Mouse (Mus musculus): Measurements from ENCODE around the gene 2610528J11Rik. TPM values are rescaled to one million over a fixed set of nuclear protein-coding genes. Genes with fewer than 3 reads are reported as not detected.
"Not testable (repeated sequence)": the region's sequence is repeated elsewhere in the genome, so short reads cannot be mapped to it uniquely, and the experiment has no call there.

Gene 2610528J11Rik
- polyA plus RNA-seq, 1 experiment from 2014 or later: not detected

- 91% methylated on average over 22 of the region's 23 CpGs for WGBS
- H3K4me2 ChIP-seq (ENCODE audit: low read depth, low read length); H3K9me3 ChIP-seq (ENCODE audit: control insufficient read depth, low read length); H3K27me3 ChIP-seq (ENCODE audit: control insufficient read depth, insufficient read depth, low read length); H3K36me3 ChIP-seq (ENCODE audit: control insufficient read depth, insufficient read depth, low read length); ATAC-seq (ENCODE audit: low read depth); H3K27ac ChIP-seq (ENCODE audit: low read depth, low read length); H3K4me1 ChIP-seq (ENCODE audit: control insufficient read depth, insufficient read depth, low read length); H3K9ac ChIP-seq (replicated peaks; ENCODE audit: low read depth, low read length); H3K4me3 ChIP-seq (ENCODE audit: low read depth, low read length): not testable (repeated sequence)
These were observed 20.8 kb downstream of the 2610528J11Rik start for GRCm38 (mm10) chr4:118547424-118548129.

- not testable (repeated sequence) for ATAC-seq (ENCODE audit: low read depth); H3K9ac ChIP-seq (replicated peaks; ENCODE audit: low read depth, low read length); H3K4me3 ChIP-seq (ENCODE audit: low read depth, low read length); H3K4me1 ChIP-seq (ENCODE audit: control insufficient read depth, insufficient read depth, low read length); H3K27me3 ChIP-seq (ENCODE audit: control insufficient read depth, insufficient read depth, low read length); H3K9me3 ChIP-seq (ENCODE audit: control insufficient read depth, low read length); H3K4me2 ChIP-seq (ENCODE audit: low read depth, low read length); H3K36me3 ChIP-seq (ENCODE audit: control insufficient read depth, insufficient read depth, low read length); H3K27ac ChIP-seq (ENCODE audit: low read depth, low read length)
- 88% methylated on average over 10 of the region's 10 CpGs for WGBS
These were observed 21.3 kb downstream of the 2610528J11Rik start for GRCm38 (mm10) chr4:118548130-118548480.

- H3K4me1 ChIP-seq (ENCODE audit: control insufficient read depth, insufficient read depth, low read length): no peaks in the 10 kb centered on the region
- no peak overlapping the region for H3K4me3 ChIP-seq (ENCODE audit: low read depth, low read length)
- H3K4me2 ChIP-seq (ENCODE audit: low read depth, low read length): no peak overlapping the region
- no peak for ATAC-seq (ENCODE audit: low read depth)
- H3K27me3 ChIP-seq (ENCODE audit: control insufficient read depth, insufficient read depth, low read length): no peaks in the 10 kb centered on the region
- H3K9ac ChIP-seq (replicated peaks; ENCODE audit: low read depth, low read length): no peak overlapping the region
- H3K9me3 ChIP-seq (ENCODE audit: control insufficient read depth, low read length): no peaks in the 10 kb centered on the region
- no peak overlapping the region for H3K27ac ChIP-seq (ENCODE audit: low read depth, low read length)
- WGBS: 84% methylated on average over 3 of the region's 3 CpGs
- H3K36me3 ChIP-seq (ENCODE audit: control insufficient read depth, insufficient read depth, low read length): no peaks in the 10 kb centered on the region
These were observed 26.3 kb downstream of the 2610528J11Rik start for GRCm38 (mm10) chr4:118553039-118553649.

GRCm38 (mm10) chr4:118564062-118564925 is 37.5 kb downstream of the 2610528J11Rik start:
- H3K9me3 ChIP-seq (ENCODE audit: control insufficient read depth, low read length): no peaks in the 10 kb centered on the region
- no peak overlapping the region for H3K9ac ChIP-seq (replicated peaks; ENCODE audit: low read depth, low read length)
- no peak overlapping the region for H3K27ac ChIP-seq (ENCODE audit: low read depth, low read length)
- H3K4me2 ChIP-seq (ENCODE audit: low read depth, low read length): no peak overlapping the region
- H3K4me1 ChIP-seq (ENCODE audit: control insufficient read depth, insufficient read depth, low read length): no peaks in the 10 kb centered on the region
- no peaks in the 10 kb centered on the region for H3K27me3 ChIP-seq (ENCODE audit: control insufficient read depth, insufficient read depth, low read length)
- H3K4me3 ChIP-seq (ENCODE audit: low read depth, low read length): no peak overlapping the region
- 85% methylated on average over 13 of the region's 13 CpGs for WGBS
- ATAC-seq (ENCODE audit: low read depth): no peak
- H3K36me3 ChIP-seq (ENCODE audit: control insufficient read depth, insufficient read depth, low read length): no peaks in the 10 kb centered on the region

GRCm38 (mm10) chr4:118564926-118565279 is 38.1 kb downstream of the 2610528J11Rik start:
- no peak overlapping the region for H3K9ac ChIP-seq (replicated peaks; ENCODE audit: low read depth, low read length)
- H3K27ac ChIP-seq (ENCODE audit: low read depth, low read length): no peak overlapping the region
- H3K36me3 ChIP-seq (ENCODE audit: control insufficient read depth, insufficient read depth, low read length): no peaks in the 10 kb centered on the region
- H3K4me1 ChIP-seq (ENCODE audit: control insufficient read depth, insufficient read depth, low read length): no peaks in the 10 kb centered on the region
- H3K4me2 ChIP-seq (ENCODE audit: low read depth, low read length): no peak overlapping the region
- H3K27me3 ChIP-seq (ENCODE audit: control insufficient read depth, insufficient read depth, low read length): no peaks in the 10 kb centered on the region
- 72% methylated on average over 3 of the region's 3 CpGs for WGBS
- no peak for ATAC-seq (ENCODE audit: low read depth)
- H3K4me3 ChIP-seq (ENCODE audit: low read depth, low read length): no peak overlapping the region
- H3K9me3 ChIP-seq (ENCODE audit: control insufficient read depth, low read length): no peaks in the 10 kb centered on the region

GRCm38 (mm10) chr4:118566161-118566676 is 39.4 kb downstream of the 2610528J11Rik start:
- no peak for ATAC-seq (ENCODE audit: low read depth)
- H3K4me3 ChIP-seq (ENCODE audit: low read depth, low read length): no peak overlapping the region
- no peak overlapping the region for H3K4me2 ChIP-seq (ENCODE audit: low read depth, low read length)
- H3K9ac ChIP-seq (replicated peaks; ENCODE audit: low read depth, low read length): no peak overlapping the region
- no peaks in the 10 kb centered on the region for H3K9me3 ChIP-seq (ENCODE audit: control insufficient read depth, low read length)
- H3K27ac ChIP-seq (ENCODE audit: low read depth, low read length): no peak overlapping the region
- WGBS: 40% methylated on average over 7 of the region's 7 CpGs
- no peaks in the 10 kb centered on the region for H3K36me3 ChIP-seq (ENCODE audit: control insufficient read depth, insufficient read depth, low read length)
- no peaks in the 10 kb centered on the region for H3K4me1 ChIP-seq (ENCODE audit: control insufficient read depth, insufficient read depth, low read length)
- no peaks in the 10 kb centered on the region for H3K27me3 ChIP-seq (ENCODE audit: control insufficient read depth, insufficient read depth, low read length)

- H3K27ac ChIP-seq (ENCODE audit: low read depth, low read length): no peak overlapping the region
- no peak overlapping the region for H3K4me3 ChIP-seq (ENCODE audit: low read depth, low read length)
- no peak for ATAC-seq (ENCODE audit: low read depth)
- no peaks in the 10 kb centered on the region for H3K9me3 ChIP-seq (ENCODE audit: control insufficient read depth, low read length)
- WGBS: 72% methylated on average over 10 of the region's 10 CpGs
- H3K36me3 ChIP-seq (ENCODE audit: control insufficient read depth, insufficient read depth, low read length): no peaks in the 10 kb centered on the region
- no peak overlapping the region for H3K4me2 ChIP-seq (ENCODE audit: low read depth, low read length)
- no peaks in the 10 kb centered on the region for H3K27me3 ChIP-seq (ENCODE audit: control insufficient read depth, insufficient read depth, low read length)
- H3K9ac ChIP-seq (replicated peaks; ENCODE audit: low read depth, low read length): no peak overlapping the region
- H3K4me1 ChIP-seq (ENCODE audit: control insufficient read depth, insufficient read depth, low read length): no peaks in the 10 kb centered on the region
These were observed 41.9 kb downstream of the 2610528J11Rik start for GRCm38 (mm10) chr4:118568709-118569108.

GRCm38 (mm10) chr4:118569320-118569719 is 42.5 kb downstream of the 2610528J11Rik start:
- Histone ChIP-seq H3K4me3 (ENCODE audit: low read depth, low read length) (no peak overlapping the region), H3K4me2 (ENCODE audit: low read depth, low read length) (no peak overlapping the region), H3K36me3 (ENCODE audit: control insufficient read depth, insufficient read depth, low read length) (no peaks in the 10 kb centered on the region), H3K27ac (ENCODE audit: low read depth, low read length) (no peak overlapping the region), H3K9ac (replicated peaks; ENCODE audit: low read depth, low read length) (no peak overlapping the region), H3K4me1 (ENCODE audit: control insufficient read depth, insufficient read depth, low read length) (no peaks in the 10 kb centered on the region), H3K9me3 (ENCODE audit: control insufficient read depth, low read length) (no peaks in the 10 kb centered on the region), H3K27me3 (ENCODE audit: control insufficient read depth, insufficient read depth, low read length) (no peaks in the 10 kb centered on the region)
- WGBS: 77% methylated on average over 23 of the region's 23 CpGs
- no peak for ATAC-seq (ENCODE audit: low read depth)

GRCm38 (mm10) chr4:118571441-118571840 is 44.6 kb downstream of the 2610528J11Rik start:
- H3K4me2 ChIP-seq (ENCODE audit: low read depth, low read length): no peak overlapping the region
- H3K9ac ChIP-seq (replicated peaks; ENCODE audit: low read depth, low read length): no peak overlapping the region
- no peaks in the 10 kb centered on the region for H3K4me1 ChIP-seq (ENCODE audit: control insufficient read depth, insufficient read depth, low read length)
- ATAC-seq (ENCODE audit: low read depth): no peak
- no peaks in the 10 kb centered on the region for H3K9me3 ChIP-seq (ENCODE audit: control insufficient read depth, low read length)
- no peak overlapping the region for H3K4me3 ChIP-seq (ENCODE audit: low read depth, low read length)
- no peaks in the 10 kb centered on the region for H3K27me3 ChIP-seq (ENCODE audit: control insufficient read depth, insufficient read depth, low read length)
- no peak overlapping the region for H3K27ac ChIP-seq (ENCODE audit: low read depth, low read length)
- H3K36me3 ChIP-seq (ENCODE audit: control insufficient read depth, insufficient read depth, low read length): no peaks in the 10 kb centered on the region
- WGBS: 88% methylated on average over 15 of the region's 15 CpGs
